Mouse (Mus musculus) liver, adult (tissue): Measurements from ENCODE around the gene Zfp993.
"Not testable (repeated sequence)": the region's sequence is repeated elsewhere in the genome, so short reads cannot be mapped to it uniquely, and the experiment has no call there.

Source experiments
- GATA4 ChIP-seq: IDR thresholded peaks from 2 replicates; pipeline ENCODE4 v1.6.1; 2014; ENCODE audit warnings: mild to moderate bottlenecking, low read length; ENCODE audit not compliant: insufficient replicate concordance

The Zfp993 gene

DNA sequence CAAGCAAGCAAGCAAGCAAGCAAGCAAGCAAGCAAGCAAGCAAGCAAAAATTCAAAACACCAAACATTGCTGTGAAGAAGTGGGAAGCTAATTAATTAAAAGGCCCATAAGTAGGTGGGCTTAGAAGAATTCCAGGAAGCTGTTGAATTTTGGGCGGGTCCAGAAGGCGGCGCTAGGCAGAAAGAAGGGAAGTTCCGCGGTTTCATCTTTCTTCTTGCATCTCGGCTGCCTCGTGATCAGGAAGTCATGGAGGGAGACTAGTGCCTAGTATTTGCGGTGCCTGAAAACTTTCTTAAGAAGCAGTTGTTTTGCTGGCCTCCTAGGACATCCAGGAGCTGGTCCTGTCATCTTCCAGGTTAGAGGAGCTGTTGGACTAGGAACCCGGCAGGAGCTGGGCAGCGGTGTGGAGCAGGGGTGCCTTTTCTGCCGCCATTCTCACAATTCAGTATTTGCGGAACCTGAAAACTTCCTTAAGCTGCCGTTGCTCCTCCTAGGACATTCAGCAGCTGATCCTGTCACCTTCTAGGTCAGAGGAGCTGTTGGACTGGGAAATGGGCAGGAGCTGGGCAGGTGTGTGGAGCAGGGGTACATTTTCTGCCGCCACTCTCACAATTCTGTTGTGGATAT lies at the start of gene Zfp993:
Gene Zfp993 (plus strand): TSS at position 188 of the 627 bp plus-strand sequence.
- not testable (repeated sequence) for TF ChIP-seq GATA4
